Mouse (Mus musculus) heart, adult 8-10 months (tissue): ENCODE results near the gene Olfr119. TPM values are rescaled to one million over a fixed set of nuclear protein-coding genes. Genes with fewer than 3 reads are reported as not detected.
"Not testable (repeated sequence)": the region's sequence is repeated elsewhere in the genome, so short reads cannot be mapped to it uniquely, and the experiment has no call there.

Experiments
- DNase-seq: peaks from one replicate; pipeline ENCODE4 v3.0.0; 2022; ENCODE audit warnings: low spot score
- total RNA-seq, 4 experiments: library from RNA; stranded (reverse); gene quantifications; 2 replicates each; pipeline ENCODE4 v1.2.4; 2022

The Olfr119 gene
- not detected for total RNA-seq

GRCm38 (mm10) chr17:37696264-37696663, at the start of gene Olfr119:
Gene Olfr119 (plus strand): TSS chr17:37696564.
- DNase-seq, result not testable (repeated sequence)

GRCm38 (mm10) chr17:37663682-37664081, 32.7 kb upstream of the Olfr119 start, which contains the start of gene Olfr117:
Gene Olfr117 (minus strand): TSS chr17:37663782.
- no peak for DNase-seq

- no peak for DNase-seq
These were observed 29.7 kb upstream of the Olfr119 start, which contains the start of gene Olfr118 for GRCm38 (mm10) chr17:37666688-37667087. Gene Olfr118 (plus strand): TSS chr17:37666988.

GRCm38 (mm10) chr17:37721508-37721907, 25.1 kb downstream of the Olfr119 start, which contains the start of gene Olfr120:
Gene Olfr120 (plus strand): TSS chr17:37721808.
- no peak for DNase-seq

GRCm38 (mm10) chr17:37738070-37738469, 41.7 kb downstream of the Olfr119 start:
- no peak for DNase-seq

Other genes starting within 250 kb of the Olfr119 start
- not detected for gene Olfr109, start 237.6 kb upstream of the Olfr119 start, total RNA-seq
- gene H2-M2, start 213.0 kb upstream of the Olfr119 start, total RNA-seq, result under 1 TPM in 1 of 4 experiments, not detected in 3; 0.20 TPM
- gene Olfr110, start 204.1 kb upstream of the Olfr119 start, total RNA-seq, result not detected
- gene Olfr111, start 188.5 kb upstream of the Olfr119 start, total RNA-seq, result not detected
- not detected for gene Olfr112, start 127.1 kb upstream of the Olfr119 start, total RNA-seq
- gene Olfr113, start 118.9 kb upstream of the Olfr119 start, total RNA-seq, result not detected
- gene Olfr114, start 103.8 kb upstream of the Olfr119 start, total RNA-seq, result not detected
- gene Olfr115, start 69.5 kb upstream of the Olfr119 start, total RNA-seq, result not detected
- gene Olfr116, start 69.4 kb upstream of the Olfr119 start, total RNA-seq, result not detected
- gene Olfr117, start 32.8 kb upstream of the Olfr119 start, total RNA-seq, result not detected
- not detected for gene Olfr118, start 29.6 kb upstream of the Olfr119 start, total RNA-seq
- gene Olfr120, start 25.2 kb downstream of the Olfr119 start, total RNA-seq, result not detected
- not detected for gene Olfr121, start 52.3 kb downstream of the Olfr119 start, total RNA-seq
- gene Olfr122, start 72.0 kb downstream of the Olfr119 start, total RNA-seq, result not detected
- gene Olfr123, start 97.0 kb downstream of the Olfr119 start, total RNA-seq, result not detected
- not detected for gene Olfr124, start 103.3 kb downstream of the Olfr119 start, total RNA-seq
- gene Olfr125, start 136.4 kb downstream of the Olfr119 start, total RNA-seq, result not detected
- gene Olfr126, start 150.9 kb downstream of the Olfr119 start, total RNA-seq, result not detected
- not detected for gene Olfr127, start 203.9 kb downstream of the Olfr119 start, total RNA-seq
- not detected for gene Olfr128, start 224.0 kb downstream of the Olfr119 start, total RNA-seq